Mouse (Mus musculus) ES-E14 (cell line): Measurements from ENCODE around the gene Fndc3b. TPM values are rescaled to one million over a fixed set of nuclear protein-coding genes. Genes with fewer than 3 reads are reported as not detected.

Source experiments
- DNase-seq: peaks from one replicate; pipeline ENCODE4 v3.0.0-alpha.2; 2013; ENCODE audit warnings: low read depth, low spot score
- H3K27ac ChIP-seq: 2 replicates; pipeline ENCODE4 v1.5.1; 2012; ENCODE audit warnings: low read depth, mild to moderate bottlenecking, low read length, moderate library complexity, mixed read lengths; ENCODE audit not compliant: poor library complexity, insufficient read depth, severe bottlenecking
- H3K36me3 ChIP-seq: 2 replicates; pipeline ENCODE4 v1.6.1; 2012; ENCODE audit warnings: mild to moderate bottlenecking, low read length, moderate library complexity, mixed read lengths; ENCODE audit not compliant: control insufficient read depth, poor library complexity, insufficient read depth, severe bottlenecking
- H3K4me1 ChIP-seq, 2 experiments: fragments of 150-350 bp in 1 of 2; sonication (generic) in 1 of 2; 2 replicates each; pipeline ENCODE4 v1.6.1; 2012; ENCODE audit warnings: low read length in 2 of 2, mild to moderate bottlenecking in 1 of 2, mixed read lengths in 1 of 2; ENCODE audit not compliant: control insufficient read depth in 2 of 2, insufficient read depth in 2 of 2, poor library complexity in 1 of 2
- H3K4me3 ChIP-seq, 2 experiments: fragments of 150-350 bp in 1 of 2; sonication (generic) in 1 of 2; 2 replicates each; pipeline ENCODE4 v1.5.1; 2012; ENCODE audit warnings: low read length in 2 of 2, low read depth in 1 of 2, mild to moderate bottlenecking in 1 of 2, mixed read lengths in 1 of 2; ENCODE audit not compliant: insufficient read depth in 1 of 2, poor library complexity in 1 of 2, severe bottlenecking in 1 of 2
- H3K9ac ChIP-seq: 2 replicates; pipeline ENCODE4 v1.6.1; 2012; ENCODE audit warnings: low read depth, mild to moderate bottlenecking, low read length, mixed read lengths; ENCODE audit not compliant: poor library complexity, insufficient read depth, severe bottlenecking
- H3K9me3 ChIP-seq: fragments of 150-350 bp; sonication (generic); 2 replicates; pipeline ENCODE4 v1.6.1; 2012; ENCODE audit warnings: low read depth, mild to moderate bottlenecking, low read length; ENCODE audit not compliant: control insufficient read depth, insufficient read depth
- CHD2 ChIP-seq: IDR thresholded peaks from 2 replicates; pipeline ENCODE4 v1.6.1; 2014; ENCODE audit warnings: mild to moderate bottlenecking, low read depth, low read length, inconsistent platforms
- HCFC1 ChIP-seq: IDR thresholded peaks from 2 replicates; pipeline ENCODE4 v1.6.1; 2012; ENCODE audit warnings: low read length, inconsistent platforms, borderline replicate concordance; ENCODE audit not compliant: insufficient read depth
- MAFK ChIP-seq: IDR thresholded peaks from 2 replicates; pipeline ENCODE4 v1.6.1; 2014; ENCODE audit warnings: mild to moderate bottlenecking, low read depth, low read length, inconsistent platforms; ENCODE audit not compliant: insufficient read depth
- ZC3H11A ChIP-seq: IDR thresholded peaks from 2 replicates; pipeline ENCODE4 v1.6.1; 2012; ENCODE audit warnings: low read depth, mild to moderate bottlenecking, inconsistent platforms, low read length, borderline replicate concordance
- ZNF384 ChIP-seq: IDR thresholded peaks from 2 replicates; pipeline ENCODE4 v1.6.1; 2012; ENCODE audit warnings: low read depth, low read length, inconsistent platforms
- in situ Hi-C, 2 experiments: fragments of 600-800 bp; cut with MboI; formaldehyde crosslinking; loops; one replicate each; pipeline ENCODE4 v1.15.1; 2025; ENCODE audit warnings: low sequenced_read_pairs in 2 of 2, inconsistent platforms in 1 of 2; ENCODE audit not compliant: unreplicated experiment in 2 of 2
- total RNA-seq: library from RNA; depleted of rRNA; stranded (reverse); fragments of 300-350 nt; gene quantifications from 2 replicates; pipeline ENCODE4 v1.2.3, GENCODE M21; 2012

Gene Fndc3b
- total RNA-seq, 1 experiment: 16.6 TPM

DNA sequence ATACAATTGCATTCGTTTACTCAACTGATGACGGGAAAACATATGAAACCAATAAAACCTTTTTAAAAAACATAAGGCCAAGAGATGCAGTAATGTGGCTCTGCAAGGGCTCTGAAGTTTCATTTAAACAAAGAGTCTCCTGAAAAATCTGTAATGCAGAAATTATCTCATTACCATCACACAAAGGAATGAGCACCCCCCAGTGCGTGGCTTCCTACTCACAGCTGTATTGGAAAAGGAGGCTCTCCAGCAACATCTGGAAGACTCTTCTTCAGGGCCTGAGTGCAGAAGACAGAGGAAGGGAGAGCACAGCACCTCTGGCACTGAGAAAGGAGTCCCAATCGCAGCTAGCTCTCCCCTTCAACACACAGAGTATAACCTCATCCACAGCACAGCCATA lies 106.5 kb downstream of the Fndc3b start:
- H3K36me3 ChIP-seq: no peaks in the 10 kb centered on the region
- no peak overlapping the region for H3K4me3 ChIP-seq
- peaks cover 4 to 8% of the 10 kb centered on the region in 2 experiments for H3K4me1 ChIP-seq
- H3K9ac ChIP-seq: no peak overlapping the region
- in situ Hi-C loops: no loop called here
- TF ChIP-seq HCFC1: no peak
- H3K27ac ChIP-seq: no peak overlapping the region
- no peaks in the 10 kb centered on the region for H3K9me3 ChIP-seq
- no peak for DNase-seq

DNA sequence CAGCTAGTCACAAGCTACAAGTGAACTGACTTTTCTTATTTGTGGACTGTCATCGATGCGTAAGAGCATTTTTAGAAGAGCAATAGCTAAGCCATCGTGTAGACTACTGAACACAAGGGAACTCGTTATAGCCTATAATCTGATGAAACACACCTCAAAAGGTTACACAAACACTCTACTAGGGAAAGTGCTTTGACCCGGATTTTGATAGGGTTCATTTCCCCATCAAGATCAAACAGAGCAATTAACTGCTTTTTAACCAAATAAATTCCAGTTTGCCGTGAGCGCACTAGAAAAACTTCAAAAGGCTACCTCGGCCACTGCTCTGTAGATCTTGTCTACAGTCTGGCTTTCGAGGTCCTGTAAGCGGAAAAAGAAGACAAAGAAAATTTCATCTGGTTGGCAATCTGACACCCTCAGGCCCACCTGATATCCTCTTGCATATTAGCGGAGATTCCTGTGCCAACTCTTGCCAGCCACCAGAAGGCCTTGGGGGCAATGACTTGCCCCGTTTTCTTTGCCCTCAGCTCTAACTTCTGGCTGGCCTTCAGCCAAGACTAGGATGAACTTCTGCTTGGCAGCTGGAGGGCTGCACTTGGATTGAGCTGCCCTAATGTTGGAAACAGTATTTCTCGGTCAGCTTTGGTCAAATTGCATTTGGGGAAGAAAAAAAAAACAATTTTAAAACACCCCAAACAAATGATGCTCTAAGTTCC lies 107.0 kb downstream of the Fndc3b start:
- Histone ChIP-seq H3K4me3 (no peak overlapping the region), H3K9ac (no peak overlapping the region), H3K27ac (no peak overlapping the region), H3K36me3 (no peaks in the 10 kb centered on the region), H3K9me3 (no peaks in the 10 kb centered on the region), H3K4me1 (peaks cover 4 to 9% of the 10 kb centered on the region in 2 experiments)
- no peak for DNase-seq
- in situ Hi-C loops: no loop called here
- no peak for TF ChIP-seq ZNF384
- TF ChIP-seq CHD2: no peak
- TF ChIP-seq ZC3H11A: no peak
- no peak for TF ChIP-seq HCFC1
- TF ChIP-seq MAFK: no peak

GRCm38 (mm10) chr3:27600645-27601044 lies 110.5 kb downstream of the Fndc3b start:
- in situ Hi-C loops: no loop called here
- H3K27ac ChIP-seq: no peak overlapping the region

GRCm38 (mm10) chr3:27600197-27600596 lies 110.9 kb downstream of the Fndc3b start:
- TF ChIP-seq CHD2 (no peak), MAFK (no peak), ZC3H11A (no peak), HCFC1 (no peak), ZNF384 (no peak)
- Histone ChIP-seq H3K4me1 (peaks cover 13 to 24% of the 10 kb centered on the region in 2 experiments; a peak in 3 of 4 replicates), H3K27ac (no peak overlapping the region)

More at GRCm38 (mm10) chr3:27600645-27601044, 110.5 kb downstream of the Fndc3b start:
- no peak overlapping the region for H3K4me3 ChIP-seq
- peaks cover 13 to 24% of the 10 kb centered on the region in 2 experiments; a peak in 3 of 4 replicates for H3K4me1 ChIP-seq
- H3K9me3 ChIP-seq: no peaks in the 10 kb centered on the region
- H3K9ac ChIP-seq: no peak overlapping the region
- no peaks in the 10 kb centered on the region for H3K36me3 ChIP-seq
- DNase-seq: no peak
- TF ChIP-seq ZC3H11A (no peak), ZNF384 (no peak), HCFC1 (no peak), CHD2 (no peak), MAFK (no peak)

More at GRCm38 (mm10) chr3:27600197-27600596, 110.9 kb downstream of the Fndc3b start:
- Histone ChIP-seq H3K9me3 (no peaks in the 10 kb centered on the region), H3K4me3 (no peak overlapping the region), H3K9ac (no peak overlapping the region), H3K36me3 (no peaks in the 10 kb centered on the region)
- no peak for DNase-seq
- in situ Hi-C loops: no loop called here
